Mouse (Mus musculus) frontal cortex, postnatal 25 days (tissue): Measurements from ENCODE around the gene Xrcc1.
A peak's percentile ranks its signal among the peaks of the same experiment; 100 is the strongest.
"Not testable (repeated sequence)": the region's sequence is repeated elsewhere in the genome, so short reads cannot be mapped to it uniquely, and the experiment has no call there.

ENCODE experiments used
- DNase-seq, 2 experiments: peaks; one replicate each; pipeline ENCODE4 v3.0.0; 2022; ENCODE audit warnings: low spot score in 2 of 2

Xrcc1 gene

GRCm38 (mm10) chr7:24600941-24601597 is 55.0 kb downstream of the Xrcc1 start:
- peak; percentile 92 to 97 for DNase-seq

DNA sequence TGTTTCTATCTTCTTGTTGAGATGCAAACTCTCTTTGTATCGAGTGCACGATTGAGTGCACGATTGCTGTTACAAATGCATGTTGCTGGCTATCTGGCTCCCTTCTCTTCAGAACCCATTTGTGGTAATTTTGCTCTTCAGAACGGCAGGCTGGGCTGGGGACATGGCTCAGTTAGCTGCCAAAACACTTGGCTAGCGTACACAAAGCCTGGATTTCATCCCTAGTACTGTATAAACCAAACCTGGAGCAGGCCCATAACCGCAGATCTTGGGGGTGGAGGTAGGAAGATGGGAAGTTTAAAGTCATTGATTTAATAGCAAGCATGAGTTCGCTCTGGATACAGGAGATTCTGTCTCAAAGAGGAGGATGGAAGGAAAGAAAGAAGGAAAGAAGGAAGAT is 59.5 kb downstream of the Xrcc1 start:
- no peak for DNase-seq

GRCm38 (mm10) chr7:24606046-24606445 is 60.0 kb downstream of the Xrcc1 start:
- DNase-seq: no peak

GRCm38 (mm10) chr7:24608017-24608416 is 61.9 kb downstream of the Xrcc1 start:
- no peak for DNase-seq

- DNase-seq: no peak
These were observed 62.5 kb downstream of the Xrcc1 start for GRCm38 (mm10) chr7:24608561-24608960.

- DNase-seq: no peak
These were observed 64.2 kb downstream of the Xrcc1 start, which contains the start of gene Phldb3 for GRCm38 (mm10) chr7:24610144-24610878. TSS of gene Phldb3 (plus strand) at chr7:24610763.

DNA sequence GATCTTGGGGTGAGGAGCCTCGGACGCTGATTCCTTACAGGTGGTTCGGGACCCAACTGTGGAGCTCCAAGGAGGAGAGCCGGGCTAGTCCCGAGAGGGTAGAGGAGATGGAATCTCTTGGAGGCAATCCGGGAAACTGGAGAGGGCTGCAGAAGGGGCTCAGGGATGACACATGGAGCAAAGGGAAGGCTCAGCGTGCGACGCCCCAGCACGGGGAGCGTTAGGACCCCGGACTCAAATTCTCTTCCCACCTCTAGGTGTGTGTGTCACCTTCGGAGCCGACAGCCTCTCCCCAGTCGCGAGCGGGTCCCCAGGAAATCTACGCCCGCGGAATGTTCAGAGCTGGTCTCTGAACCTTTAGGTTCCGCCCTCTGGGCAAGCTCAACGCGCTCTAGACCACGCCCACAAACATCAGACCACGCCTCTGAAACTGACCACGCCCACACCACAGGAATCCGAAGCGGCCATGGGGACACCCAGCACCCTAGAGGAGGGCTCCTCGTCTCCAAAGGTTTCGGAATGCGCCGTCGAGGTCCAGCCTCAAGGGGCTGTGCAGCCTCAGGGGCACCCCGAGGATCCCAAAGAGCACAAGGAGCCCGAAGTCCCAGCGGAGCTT is 64.9 kb downstream of the Xrcc1 start:
- peak in 1 of 2 experiments; percentile 40 for DNase-seq

DNA sequence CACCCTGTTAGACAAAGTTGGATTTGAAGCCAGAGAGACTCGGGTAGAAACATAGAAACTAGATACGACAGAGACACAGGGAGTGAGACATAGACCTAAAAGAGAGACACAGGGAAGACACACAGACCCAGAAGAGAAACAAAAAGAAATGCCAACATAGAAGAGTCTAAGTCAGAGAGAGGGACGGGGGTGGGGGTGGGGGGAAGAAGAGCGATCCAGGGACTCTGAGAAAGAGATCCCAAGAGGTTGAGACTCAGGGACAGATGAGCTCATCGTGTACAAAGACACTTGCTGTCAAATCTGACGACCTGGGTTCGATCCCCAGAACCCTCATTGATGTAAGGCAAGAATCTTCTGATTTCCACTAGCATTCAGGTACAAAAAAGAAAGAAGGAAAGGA is 65.6 kb downstream of the Xrcc1 start:
- DNase-seq: no peak

DNA sequence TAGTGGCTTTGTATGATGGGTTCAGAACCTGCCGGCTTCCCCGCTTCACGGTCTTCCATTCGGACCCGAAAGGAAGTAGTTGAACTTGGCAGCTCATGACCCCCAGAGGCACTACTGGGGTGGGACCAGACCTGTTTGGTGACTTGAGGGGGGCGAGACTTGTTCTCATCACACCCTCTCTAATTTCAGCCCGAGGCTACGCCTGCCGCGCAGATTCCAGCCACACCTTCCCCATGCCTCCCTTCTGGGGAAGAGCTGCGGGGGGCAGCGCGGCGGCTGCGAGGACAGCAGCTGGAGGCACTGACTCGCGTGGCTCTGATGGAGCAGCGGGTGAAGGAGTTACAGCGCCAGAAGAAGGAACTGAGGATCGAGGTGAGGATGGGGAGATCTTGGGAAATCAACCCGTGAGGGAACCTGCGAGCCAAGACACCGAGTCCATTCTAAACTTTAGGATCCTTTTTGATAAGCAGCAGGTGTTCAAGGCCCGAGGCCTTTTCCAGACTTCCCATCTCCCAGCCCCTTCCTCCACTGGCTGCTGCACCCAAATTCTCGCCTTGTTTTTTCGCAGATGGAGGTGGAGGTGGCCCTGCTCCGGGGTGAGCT is 66.3 kb downstream of the Xrcc1 start:
- no peak for DNase-seq

- DNase-seq: no peak
These were observed 68.7 kb downstream of the Xrcc1 start for GRCm38 (mm10) chr7:24614816-24615215.

- DNase-seq: no peak
These were observed 71.7 kb downstream of the Xrcc1 start for GRCm38 (mm10) chr7:24617763-24618162.

DNA sequence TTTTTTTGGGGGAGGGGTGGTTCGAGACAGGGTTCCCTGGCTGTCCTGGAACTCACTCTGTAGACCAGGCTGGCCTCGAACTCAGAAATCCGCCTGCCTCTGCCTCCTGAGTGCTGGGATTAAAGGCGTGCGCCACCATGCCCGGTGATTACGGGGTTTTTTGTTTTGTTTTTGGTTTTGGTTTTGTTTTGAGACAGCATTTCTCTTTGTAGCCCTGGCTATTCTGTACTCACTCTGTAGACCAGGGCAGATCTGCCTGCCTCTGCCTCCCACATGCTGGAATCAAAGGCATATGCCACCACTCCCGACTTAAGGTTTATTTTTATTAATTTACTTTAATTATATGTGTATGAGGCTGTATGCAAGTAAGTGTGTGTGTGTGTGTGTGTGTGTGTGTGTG is 72.3 kb downstream of the Xrcc1 start:
- DNase-seq: not testable (repeated sequence)

DNA sequence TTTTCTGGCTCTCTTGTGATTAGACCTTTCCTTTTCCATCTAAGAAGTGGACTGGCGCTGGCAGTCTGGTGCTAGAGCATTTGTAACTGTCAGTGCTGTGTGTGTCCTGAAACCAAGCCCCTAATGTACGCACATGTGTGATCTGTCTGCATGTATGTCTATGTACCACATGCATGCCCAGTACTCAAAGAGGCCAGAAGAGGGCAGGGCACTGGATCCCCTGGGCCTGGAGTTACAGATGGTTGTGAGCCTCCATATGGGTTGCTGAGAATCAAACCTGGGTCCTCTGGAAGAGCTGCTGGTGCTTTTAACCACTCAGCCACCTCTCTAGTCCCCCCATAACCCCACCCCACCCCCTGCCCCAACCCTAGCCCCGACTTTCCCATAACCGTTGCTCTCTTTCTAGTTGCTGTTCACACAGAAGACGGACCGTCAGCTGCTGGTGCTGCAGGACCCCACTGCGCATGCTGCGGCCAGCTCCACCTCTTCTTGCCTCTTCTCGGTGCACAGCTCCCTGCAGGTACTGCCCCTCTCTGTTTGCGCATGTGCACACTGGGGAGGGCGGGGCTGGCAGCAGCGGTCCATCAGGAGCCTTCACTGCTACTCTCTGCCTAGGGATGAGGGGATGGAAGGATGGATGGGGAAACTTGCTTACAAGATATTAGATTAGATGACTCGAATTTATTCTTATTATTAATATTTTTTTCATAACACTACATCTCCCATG is 73.7 kb downstream of the Xrcc1 start:
- DNase-seq: no peak

DNA sequence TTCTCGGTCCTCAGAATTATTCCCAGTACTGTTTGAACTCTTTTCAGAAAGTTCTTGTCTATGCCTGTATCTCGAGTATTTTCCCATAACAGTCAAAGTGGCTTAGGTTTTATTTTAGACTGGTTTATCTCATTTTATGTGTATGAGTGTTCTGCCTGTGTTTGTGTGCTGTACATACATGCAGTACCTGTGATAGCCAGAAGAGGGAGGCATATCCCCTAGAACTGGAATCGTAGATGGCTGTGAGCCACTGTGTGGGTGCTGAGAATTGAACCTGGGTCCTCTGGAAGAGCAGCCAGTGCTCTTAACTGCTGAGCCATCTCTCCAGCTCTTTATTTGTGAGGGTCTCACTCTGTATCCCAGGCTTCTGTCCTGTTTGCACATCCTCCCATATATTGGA is 75.1 kb downstream of the Xrcc1 start:
- DNase-seq: no peak

GRCm38 (mm10) chr7:24622967-24623366 is 76.9 kb downstream of the Xrcc1 start:
- DNase-seq: no peak
